In the genomic region with DNA sequence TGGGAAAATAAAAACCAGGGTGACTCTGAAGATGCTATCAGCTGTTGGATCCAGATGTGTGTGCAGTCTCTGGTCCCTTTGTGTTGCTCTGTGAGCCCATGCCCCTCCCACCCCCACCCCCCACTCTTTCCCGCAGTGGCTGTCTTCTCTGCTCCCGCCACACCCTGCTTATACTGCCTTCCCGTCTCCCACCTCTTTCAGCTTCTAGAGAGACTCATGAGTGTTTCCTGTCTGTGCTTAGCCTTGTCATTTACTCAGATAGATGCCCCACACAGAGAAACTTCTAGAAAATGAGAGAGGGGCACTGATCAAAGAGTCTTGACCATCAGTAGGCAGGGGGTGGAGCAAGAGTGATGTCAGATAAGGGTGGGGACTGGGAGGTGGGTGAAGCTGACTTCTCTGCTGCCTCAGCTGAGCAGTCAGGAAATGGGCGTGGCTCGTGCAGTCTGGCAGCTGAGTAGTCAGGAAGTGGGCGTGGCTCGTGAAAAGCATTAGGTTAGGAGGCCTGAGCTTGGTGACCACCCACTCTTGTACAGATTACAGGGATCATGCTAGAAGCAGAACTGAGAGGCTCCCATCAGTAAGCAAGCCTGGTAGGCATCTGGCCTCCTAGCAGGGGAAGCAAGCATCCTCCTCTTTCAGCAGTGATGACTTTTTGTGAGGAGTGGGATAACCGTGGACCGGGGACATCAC, we compare ENCODE assay signal across 8 mouse cellular contexts. TPM values are rescaled to one million over a fixed set of nuclear protein-coding genes. Genes with fewer than 3 reads are reported as not detected.
A peak's percentile ranks its signal among the peaks of the same experiment; 100 is the strongest.
DNase-seq lines count a peak whose midpoint lies in the region; ATAC-seq lines count a peak whose summit lies in the region.

No protein-coding gene starts in this region.

- no peak overlapping the region for H3K9ac ChIP-seq in embryonic facial prominence, embryonic 12.5 days
- no peak overlapping the region for H3K9ac ChIP-seq in liver, embryonic 15.5 days
- H3K9ac ChIP-seq in stomach, embryonic 16.5 days (ENCODE audit: low read length) = peak overlapping the region; percentile 36; the same call in 1 of the 2 replicates

- H3K27me3 ChIP-seq in embryonic facial prominence, embryonic 12.5 days = no peaks in the 10 kb centered on the region
- H3K27me3 ChIP-seq in heart, embryonic 10.5 days (ENCODE audit: insufficient read depth, poor library complexity, severe bottlenecking) = no peaks in the 10 kb centered on the region
- no peaks in the 10 kb centered on the region for H3K27me3 ChIP-seq in liver, embryonic 15.5 days
- no peaks in the 10 kb centered on the region for H3K27me3 ChIP-seq in stomach, embryonic 16.5 days (ENCODE audit: control insufficient read depth, insufficient read depth, low read length)

- H3K4me3 ChIP-seq in embryonic facial prominence, embryonic 12.5 days = no peak overlapping the region
- peak overlapping the region; percentile 35 for H3K4me3 ChIP-seq in heart, embryonic 10.5 days
- H3K4me3 ChIP-seq in liver, embryonic 15.5 days (replicated peaks) = peak overlapping the region; percentile 26
- H3K4me3 ChIP-seq in stomach, embryonic 16.5 days (replicated peaks; ENCODE audit: low read length) = peak overlapping the region; percentile 26

- WGBS in embryonic facial prominence, embryonic 12.5 days = 12% methylated on average over 9 of the region's 9 CpGs
- WGBS in heart, embryonic 10.5 days = 10% methylated on average over 9 of the region's 9 CpGs
- 4% methylated on average over 9 of the region's 9 CpGs for WGBS in liver, embryonic 15.5 days (ENCODE audit: insufficient replicate concordance)
- WGBS in stomach, embryonic 16.5 days = 8% methylated on average over 9 of the region's 9 CpGs

- H3K36me3 ChIP-seq in embryonic facial prominence, embryonic 12.5 days = peaks cover 17% of the 10 kb centered on the region
- peaks cover 16% of the 10 kb centered on the region for H3K36me3 ChIP-seq in heart, embryonic 10.5 days
- H3K36me3 ChIP-seq in liver, embryonic 15.5 days (replicated peaks) = peaks cover 15% of the 10 kb centered on the region
- peaks cover 6% of the 10 kb centered on the region; the same call in 1 of the 2 replicates for H3K36me3 ChIP-seq in stomach, embryonic 16.5 days (ENCODE audit: control insufficient read depth, insufficient read depth, low read length)

- DNase-seq in right cerebral cortex, adult 18-20 months = peak; percentile 68
- DNase-seq in right cerebral cortex, postnatal 4 days = no peak
- DNase-seq in heart, embryonic 10.5 days (ENCODE audit: low spot score) = peak; percentile 96
- peak; percentile 82 to 87 for DNase-seq in kidney, adult 8-10 months
- peak; percentile 90 to 93 for DNase-seq in natural killer cell, adult 2 months (ENCODE audit: low spot score in 2 of 2)

- H3K9me3 ChIP-seq in embryonic facial prominence, embryonic 12.5 days = no peaks in the 10 kb centered on the region
- H3K9me3 ChIP-seq in heart, embryonic 10.5 days = no peaks in the 10 kb centered on the region
- H3K9me3 ChIP-seq in liver, embryonic 15.5 days (replicated peaks) = no peaks in the 10 kb centered on the region
- H3K9me3 ChIP-seq in stomach, embryonic 16.5 days (replicated peaks; ENCODE audit: control insufficient read depth, low read length) = no peaks in the 10 kb centered on the region

- H3K27ac ChIP-seq in embryonic facial prominence, embryonic 12.5 days = peak overlapping the region; percentile 69
- H3K27ac ChIP-seq in heart, embryonic 10.5 days = peak overlapping the region; percentile 79
- H3K27ac ChIP-seq in liver, embryonic 15.5 days (replicated peaks) = peak overlapping the region; percentile 71
- H3K27ac ChIP-seq in stomach, embryonic 16.5 days (ENCODE audit: low read length) = peak overlapping the region; percentile 76

- ATAC-seq in embryonic facial prominence, embryonic 12.5 days (ENCODE audit: insufficient number of reproducible peaks, insufficient read depth, low FRiP score, low TSS enrichment) = peak; percentile 80; the same call in 1 of the 2 replicates
- peak; percentile 70 for ATAC-seq in liver, embryonic 15.5 days (ENCODE audit: insufficient read depth)
- peak; percentile 87 for ATAC-seq in stomach, embryonic 16.5 days (ENCODE audit: insufficient read depth, low FRiP score)

- H3K4me1 ChIP-seq in embryonic facial prominence, embryonic 12.5 days = peaks cover 13% of the 10 kb centered on the region
- H3K4me1 ChIP-seq in heart, embryonic 10.5 days = peaks cover 15% of the 10 kb centered on the region
- peaks cover 31% of the 10 kb centered on the region for H3K4me1 ChIP-seq in liver, embryonic 15.5 days (replicated peaks)
- H3K4me1 ChIP-seq in stomach, embryonic 16.5 days (ENCODE audit: control insufficient read depth, insufficient read depth, low read length) = peaks cover 17% of the 10 kb centered on the region

- peak overlapping the region; percentile 44 for H3K4me2 ChIP-seq in embryonic facial prominence, embryonic 12.5 days (replicated peaks)
- H3K4me2 ChIP-seq in liver, embryonic 15.5 days = peak overlapping the region; percentile 65
- H3K4me2 ChIP-seq in stomach, embryonic 16.5 days (ENCODE audit: low read depth, low read length) = peak overlapping the region; percentile 56

RNA-seq across cellular contexts. Expression of a gene that starts 48.4 kb away (rescaled TPM):
- polyA plus RNA-seq in embryonic facial prominence, embryonic 12.5 days (2016; fragmentation: Nextera tagmentation; extraction: Ambion mirVana) = not detected in 2 replicates
- polyA plus RNA-seq in heart, embryonic 10.5 days (2016; fragmentation: Nextera tagmentation; extraction: Ambion mirVana) = not detected in 2 replicates
- not detected in 2 replicates for polyA plus RNA-seq in liver, embryonic 15.5 days (2015; fragmentation: Nextera tagmentation; extraction: Ambion mirVana)
- polyA plus RNA-seq in stomach, embryonic 16.5 days (2015; fragmentation: Nextera tagmentation; extraction: Ambion mirVana) = not detected in 2 replicates
